Mouse (Mus musculus) lung, embryonic 14.5 days (tissue): ENCODE measurements around the gene Acot7. TPM values are rescaled to one million over a fixed set of nuclear protein-coding genes. Genes with fewer than 3 reads are reported as not detected.

Experiments used
- ATAC-seq: fragments of 200-750 bp; cut with Nextera tagmentation; 2 replicates; pipeline ENCODE4 v1.8.0; 2017; ENCODE audit warnings: mild to moderate bottlenecking, moderate TSS enrichment, moderate library complexity; ENCODE audit not compliant: insufficient read depth
- DNase-seq: peaks from one replicate; pipeline ENCODE4 v3.0.0-alpha.2; 2015
- H3K27ac ChIP-seq: fragments of 300-500 bp; sonication (generic); 2 replicates; pipeline ENCODE4 v1.5.1; 2014; ENCODE audit warnings: low read depth, mild to moderate bottlenecking, moderate library complexity
- H3K27me3 ChIP-seq: fragments of 300-500 bp; sonication (generic); 2 replicates; pipeline ENCODE4 v1.6.1; 2014; ENCODE audit warnings: low read length, control low read depth; ENCODE audit not compliant: insufficient read depth
- H3K36me3 ChIP-seq: fragments of 300-500 bp; sonication (generic); 2 replicates; pipeline ENCODE4 v1.6.1; 2014; ENCODE audit warnings: control low read depth; ENCODE audit not compliant: insufficient read depth
- H3K4me1 ChIP-seq: fragments of 300-500 bp; sonication (generic); 2 replicates; pipeline ENCODE4 v1.6.1; 2014; ENCODE audit warnings: antibody characterized with exemption, control low read depth; ENCODE audit not compliant: insufficient read depth
- H3K4me2 ChIP-seq: fragments of 300-500 bp; sonication (generic); 2 replicates; pipeline ENCODE4 v1.6.1; 2014; ENCODE audit warnings: mild to moderate bottlenecking
- H3K4me3 ChIP-seq: fragments of 300-500 bp; sonication (generic); 2 replicates; pipeline ENCODE4 v1.5.1; 2014; ENCODE audit warnings: low read depth, low read length
- H3K9ac ChIP-seq: fragments of 300-500 bp; sonication (generic); 2 replicates; pipeline ENCODE4 v1.6.1; 2014
- H3K9me3 ChIP-seq: fragments of 300-500 bp; sonication (generic); 2 replicates; pipeline ENCODE4 v1.6.1; 2016; ENCODE audit warnings: low read depth, low read length, control low read depth
- CTCF ChIP-seq: IDR thresholded peaks from 2 replicates; pipeline ENCODE4 v1.5.1; 2016; ENCODE audit warnings: antibody characterized with exemption, low read depth
- WGBS: fragments of 180-500 bp; shearing (Covaris S2); extraction: QIAGEN DNeasy Blood & Tissue Kit; methylation state at CpG from one replicate; pipeline ENCODE4 v1.1.7; 2014; 5-methylcytosine and 5-hydroxymethylcytosine counted together
- polyA plus RNA-seq: library from polyadenylated mRNA; unstranded; fragments of >200 nt; fragmentation: Nextera tagmentation; extraction: Ambion mirVana; gene quantifications from 2 replicates; pipeline ENCODE4 v1.2.1, GENCODE M21; 2014

Acot7 gene
- polyA plus RNA-seq, 1 experiment from 2014 or later: 55.8 TPM

DNA sequence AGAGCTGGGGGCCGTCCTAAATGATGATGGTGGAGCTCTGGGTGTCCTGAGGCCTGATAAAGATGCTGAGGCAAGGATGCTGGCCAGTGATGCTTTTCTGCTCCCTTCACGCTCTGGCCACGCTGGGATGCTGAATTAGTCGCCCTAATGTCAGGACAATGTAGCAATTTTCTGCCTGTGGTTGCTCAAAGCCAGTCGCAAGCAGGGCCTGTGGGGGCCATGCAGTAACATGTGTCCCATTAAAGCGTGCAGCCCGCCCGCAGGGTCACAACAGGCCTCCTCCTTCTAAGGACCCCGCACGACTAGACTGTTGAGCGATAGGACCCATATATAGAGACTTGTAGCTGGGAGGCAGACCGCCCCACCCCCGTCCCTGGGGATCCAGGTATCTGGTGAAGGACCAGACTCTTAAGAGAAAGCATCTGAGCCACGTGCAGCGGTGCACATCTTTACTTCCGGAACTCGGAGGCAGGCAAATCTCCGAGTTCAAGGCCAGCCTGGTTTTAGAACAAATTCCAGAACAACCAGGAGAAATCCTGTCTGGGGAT is 110.5 kb downstream of the Acot7 start:
- H3K4me3 ChIP-seq: no peak overlapping the region
- H3K9me3 ChIP-seq: no peaks in the 10 kb centered on the region
- H3K27ac ChIP-seq: no peak overlapping the region
- no peaks in the 10 kb centered on the region for H3K36me3 ChIP-seq
- peaks cover 88% of the 10 kb centered on the region for H3K27me3 ChIP-seq
- TF ChIP-seq CTCF: no peak
- H3K4me2 ChIP-seq: no peak overlapping the region
- ATAC-seq: no peak
- H3K9ac ChIP-seq: no peak overlapping the region
- 55% methylated on average over 18 of the region's 18 CpGs for WGBS
- DNase-seq: no peak
- no peaks in the 10 kb centered on the region for H3K4me1 ChIP-seq

DNA sequence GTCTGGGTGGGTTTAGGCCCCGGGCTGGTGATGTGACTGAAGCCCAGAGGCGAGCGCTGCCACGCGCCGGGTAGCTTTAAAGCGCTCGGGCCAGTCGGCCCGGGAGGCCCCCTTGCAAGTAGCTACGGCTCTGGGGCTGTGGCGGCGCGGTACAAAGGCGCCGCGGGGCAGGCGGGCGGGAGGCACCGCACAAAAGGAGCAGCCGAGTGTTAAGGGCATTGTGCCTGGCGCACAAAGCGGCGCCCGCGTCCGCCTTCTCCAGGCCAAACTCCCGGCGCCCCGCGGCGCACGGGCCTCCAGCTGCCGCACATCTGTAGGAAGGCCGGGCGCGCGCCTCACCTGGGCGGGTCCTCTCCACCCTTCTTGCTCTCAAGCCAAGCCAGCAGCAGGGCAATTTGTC is 112.5 kb downstream of the Acot7 start:
- under 1% methylated on average over 38 of the region's 39 CpGs for WGBS
- Histone ChIP-seq H3K27ac (no peak overlapping the region), H3K36me3 (no peaks in the 10 kb centered on the region), H3K27me3 (peaks cover 69% of the 10 kb centered on the region), H3K4me2 (peak overlapping the region; percentile 35; the same call in 1 of the 2 replicates), H3K9me3 (no peaks in the 10 kb centered on the region), H3K4me1 (no peaks in the 10 kb centered on the region), H3K9ac (no peak overlapping the region), H3K4me3 (peak overlapping the region; percentile 19)
- TF ChIP-seq CTCF: no peak
- no peak for DNase-seq
- no peak for ATAC-seq

- 30% methylated on average over 11 of the region's 11 CpGs for WGBS
- H3K27me3 ChIP-seq: peaks cover 62% of the 10 kb centered on the region
- no peaks in the 10 kb centered on the region; the same call in 1 of the 2 replicates for H3K4me1 ChIP-seq
- DNase-seq: no peak
- no peak overlapping the region for H3K4me3 ChIP-seq
- H3K9me3 ChIP-seq: no peaks in the 10 kb centered on the region
- H3K9ac ChIP-seq: no peak overlapping the region
- H3K4me2 ChIP-seq: no peak overlapping the region
- H3K27ac ChIP-seq: no peak overlapping the region
- no peak for TF ChIP-seq CTCF
- no peaks in the 10 kb centered on the region for H3K36me3 ChIP-seq
- no peak for ATAC-seq
These were observed 113.1 kb downstream of the Acot7 start for GRCm38 (mm10) chr4:152290991-152291390.

GRCm38 (mm10) chr4:152291562-152291961 is 113.6 kb downstream of the Acot7 start, which contains the start of gene Hes3:
Hes3 (minus strand) TSS chr4:152291662.
- Histone ChIP-seq H3K9me3 (no peaks in the 10 kb centered on the region), H3K4me2 (peak within 1 kb of the TSS; percentile 35; the same call in 1 of the 2 replicates), H3K36me3 (no peaks in the 10 kb centered on the region), H3K27ac (no peak within 1 kb of the TSS), H3K27me3 (peaks cover 57% of the 10 kb centered on the region), H3K4me1 (no peaks in the 10 kb centered on the region; the same call in 1 of the 2 replicates), H3K4me3 (peak within 1 kb of the TSS; percentile 19), H3K9ac (no peak within 1 kb of the TSS)
- ATAC-seq (no peak), DNase-seq (no peak)
- no peak for TF ChIP-seq CTCF
- 37% methylated on average over 6 of the region's 6 CpGs for WGBS

DNA sequence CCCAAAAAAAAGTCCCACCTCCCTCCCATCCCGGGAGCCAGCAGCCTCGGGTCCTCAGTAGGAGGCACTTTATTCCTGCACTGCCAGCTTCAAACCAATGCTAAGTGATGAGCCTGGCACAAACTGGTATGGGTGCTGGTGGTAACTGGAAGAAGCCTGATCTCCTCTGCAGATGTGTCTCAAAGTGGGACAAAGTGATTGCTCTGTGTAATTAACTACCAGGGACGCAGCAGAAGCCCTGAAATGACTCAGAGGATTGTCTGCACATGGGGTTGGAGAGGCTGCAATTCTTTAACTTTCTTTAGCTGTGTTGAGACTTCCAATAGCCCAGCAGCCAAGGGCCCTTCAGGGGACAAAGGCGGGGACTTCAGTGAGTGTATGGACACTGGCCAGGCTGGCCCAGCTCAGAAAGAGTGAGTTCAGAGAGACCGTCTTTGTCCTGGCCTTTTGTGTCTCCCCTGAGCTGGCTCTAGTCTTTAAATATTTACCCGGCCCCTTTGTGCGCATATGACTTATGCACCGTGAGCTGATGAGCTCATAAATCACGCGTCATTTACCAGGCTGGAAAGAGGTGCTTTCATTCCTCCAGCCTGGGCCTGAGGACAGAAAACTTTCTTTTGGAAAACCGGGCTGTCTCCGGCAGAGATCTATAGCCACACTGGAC is 114.3 kb downstream of the Acot7 start:
- Histone ChIP-seq H3K4me1 (no peaks in the 10 kb centered on the region; the same call in 1 of the 2 replicates), H3K9ac (no peak overlapping the region), H3K4me3 (no peak overlapping the region), H3K27me3 (peaks cover 50% of the 10 kb centered on the region), H3K4me2 (no peak overlapping the region), H3K27ac (no peak overlapping the region), H3K9me3 (no peaks in the 10 kb centered on the region), H3K36me3 (no peaks in the 10 kb centered on the region)
- no peak for TF ChIP-seq CTCF
- WGBS: 16% methylated on average over 12 of the region's 12 CpGs
- ATAC-seq (no peak), DNase-seq (no peak)

- Histone ChIP-seq H3K4me2 (no peak overlapping the region), H3K9ac (no peak overlapping the region), H3K4me3 (no peak overlapping the region), H3K4me1 (peaks cover 8% of the 10 kb centered on the region), H3K27ac (no peak overlapping the region), H3K27me3 (peaks cover 36% of the 10 kb centered on the region), H3K36me3 (no peaks in the 10 kb centered on the region; the same call in 1 of the 2 replicates), H3K9me3 (no peaks in the 10 kb centered on the region)
- peak; percentile 45; the same call in 1 of the 2 replicates for TF ChIP-seq CTCF
- ATAC-seq (no peak), DNase-seq (peak; percentile 47)
- 43% methylated on average over 10 of the region's 10 CpGs for WGBS
These were observed 116.4 kb downstream of the Acot7 start for GRCm38 (mm10) chr4:152294188-152294929.

DNA sequence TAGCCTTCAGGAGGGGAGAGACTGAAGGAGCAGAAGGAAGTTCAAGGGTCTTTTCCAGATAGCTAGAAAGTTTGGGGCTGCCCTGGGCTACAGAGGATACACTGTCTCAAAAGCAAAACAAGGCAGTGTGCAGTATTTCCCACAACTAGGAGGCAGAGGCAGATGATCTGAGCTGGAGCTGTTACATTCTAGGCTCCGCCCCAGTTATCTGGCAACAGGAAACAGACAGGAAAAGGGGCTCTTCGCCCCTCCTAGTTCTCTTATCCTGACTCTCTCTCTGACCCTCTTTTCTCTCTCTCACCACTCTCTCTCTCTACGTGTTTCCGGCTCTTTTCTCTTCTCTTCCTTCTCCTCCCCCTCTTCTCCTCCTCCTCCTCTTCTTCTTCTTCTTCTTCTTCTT is 118.0 kb downstream of the Acot7 start:
- peak; percentile 63 for DNase-seq
- H3K4me2 ChIP-seq: peak overlapping the region; percentile 8; the same call in 1 of the 2 replicates

More for the DNA sequence above, 118.0 kb downstream of the Acot7 start:
- no peak for ATAC-seq
- Histone ChIP-seq H3K27ac (peak overlapping the region; percentile 21; the same call in 1 of the 2 replicates), H3K4me3 (no peak overlapping the region), H3K9ac (no peak overlapping the region), H3K27me3 (peaks cover 20% of the 10 kb centered on the region), H3K9me3 (no peaks in the 10 kb centered on the region), H3K4me1 (peaks cover 8% of the 10 kb centered on the region), H3K36me3 (peaks cover 14% of the 10 kb centered on the region; the same call in 1 of the 2 replicates)
- no peak for TF ChIP-seq CTCF
- WGBS: 18% methylated on average over 4 of the region's 4 CpGs
